Mouse (Mus musculus) heart, adult 11 months (tissue): ENCODE data around the gene Fus.
A peak's percentile ranks its signal among the peaks of the same experiment; 100 is the strongest.

Source experiments
- DNase-seq: peaks from one replicate; pipeline ENCODE4 v3.0.0; 2022

Gene Fus

GRCm38 (mm10) chr7:127946470-127947023 is 20.7 kb upstream of the Fus start, which contains the start of gene Prss36:
Prss36 (minus strand) TSS chr7:127946725.
- peak; percentile 84 for DNase-seq

GRCm38 (mm10) chr7:127952864-127953581 is 14.2 kb upstream of the Fus start:
- peak; percentile 52 for DNase-seq

GRCm38 (mm10) chr7:127959364-127959763 is 7.9 kb upstream of the Fus start:
- peak; percentile 60 for DNase-seq

- DNase-seq = peak; percentile 89
Observed at GRCm38 (mm10) chr7:127966371-127966918, 812 bp upstream of the Fus start.

GRCm38 (mm10) chr7:127967922-127968828 is 918 bp downstream of the Fus start:
- peak; percentile 99 for DNase-seq

GRCm38 (mm10) chr7:127974413-127974930 is 7.2 kb downstream of the Fus start:
- DNase-seq = peak; percentile 94

- no peak for DNase-seq
Observed at GRCm38 (mm10) chr7:127978856-127979255, 11.6 kb downstream of the Fus start.

GRCm38 (mm10) chr7:127980606-127981005 is 13.3 kb downstream of the Fus start:
- no peak for DNase-seq

GRCm38 (mm10) chr7:127988904-127989303 is 21.6 kb downstream of the Fus start:
- no peak for DNase-seq

- DNase-seq = peak; percentile 93
Observed at GRCm38 (mm10) chr7:127991643-127992487, 24.6 kb downstream of the Fus start.

- peak; percentile 89 for DNase-seq
Observed at GRCm38 (mm10) chr7:127992488-127993340, 25.5 kb downstream of the Fus start.

GRCm38 (mm10) chr7:127993341-127993977 is 26.2 kb downstream of the Fus start, which contains the start of gene Pycard:
Pycard (minus strand) TSS chr7:127993867.
- DNase-seq = peak; percentile 97

- DNase-seq = no peak
Observed at GRCm38 (mm10) chr7:127999436-127999835, 32.2 kb downstream of the Fus start.

GRCm38 (mm10) chr7:128000068-128000950 is 33.1 kb downstream of the Fus start:
- DNase-seq = no peak

- DNase-seq = no peak
Observed at GRCm38 (mm10) chr7:128003098-128003497, 35.8 kb downstream of the Fus start.

GRCm38 (mm10) chr7:128003688-128004087 is 36.4 kb downstream of the Fus start, which contains the start of gene Trim72:
Trim72 (plus strand) TSS chr7:128003949.
- DNase-seq = peak; percentile 98

GRCm38 (mm10) chr7:128004150-128004486 is 36.9 kb downstream of the Fus start:
- no peak for DNase-seq

GRCm38 (mm10) chr7:128004487-128005362 is 37.5 kb downstream of the Fus start:
- peak; percentile 93 for DNase-seq
